Mouse (Mus musculus) cerebellum, adult 8-10 months (tissue): ENCODE results near the gene C1galt1c1.

ENCODE experiments used
- DNase-seq: peaks from one replicate; pipeline ENCODE4 v3.0.0; 2022

C1galt1c1 gene

DNA sequence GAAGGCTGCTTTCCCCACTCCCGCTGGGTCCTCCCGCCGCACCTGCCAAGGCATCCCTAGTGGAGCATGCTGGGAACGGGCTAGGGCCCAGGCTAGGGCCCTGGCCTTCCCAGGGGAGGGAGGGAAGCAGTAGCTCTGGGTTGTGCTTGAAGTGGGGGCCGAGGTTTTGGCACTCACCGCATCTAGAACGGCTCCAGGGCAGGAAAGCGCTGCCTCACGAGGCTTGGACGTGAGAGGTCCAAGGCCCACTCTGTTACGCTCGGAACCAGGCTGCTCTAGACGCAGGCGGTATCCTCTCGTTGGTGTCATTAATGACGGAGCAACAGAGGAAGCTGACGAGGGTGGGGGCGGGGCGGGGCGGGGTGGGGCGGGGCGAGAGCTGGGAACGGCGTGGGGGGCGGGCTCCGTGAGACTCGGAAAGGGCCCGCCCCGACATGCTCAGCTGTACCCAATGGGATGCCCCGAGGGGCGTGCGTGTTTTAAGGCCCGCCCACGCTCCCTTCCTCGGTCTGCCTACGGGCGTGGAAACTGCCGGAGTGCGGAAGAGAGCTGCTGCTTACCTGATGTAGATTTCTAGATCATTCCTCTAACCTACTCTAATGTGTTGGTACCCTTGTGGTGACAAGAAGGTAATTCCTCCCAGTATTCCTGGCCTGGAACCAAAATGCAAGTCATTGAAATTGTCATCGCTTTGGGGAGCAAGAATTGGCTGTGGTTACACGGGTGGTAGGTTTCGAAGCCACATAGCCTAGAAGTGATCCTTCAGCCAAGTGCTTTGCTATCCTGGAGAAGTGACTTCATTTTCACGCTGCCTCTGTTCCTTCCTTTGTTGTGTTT is at the start of gene C1galt1c1:
Gene C1galt1c1, minus strand, starts transcription at position 287 of the 837 bp plus-strand sequence.
- DNase-seq, result peak; percentile 85

DNA sequence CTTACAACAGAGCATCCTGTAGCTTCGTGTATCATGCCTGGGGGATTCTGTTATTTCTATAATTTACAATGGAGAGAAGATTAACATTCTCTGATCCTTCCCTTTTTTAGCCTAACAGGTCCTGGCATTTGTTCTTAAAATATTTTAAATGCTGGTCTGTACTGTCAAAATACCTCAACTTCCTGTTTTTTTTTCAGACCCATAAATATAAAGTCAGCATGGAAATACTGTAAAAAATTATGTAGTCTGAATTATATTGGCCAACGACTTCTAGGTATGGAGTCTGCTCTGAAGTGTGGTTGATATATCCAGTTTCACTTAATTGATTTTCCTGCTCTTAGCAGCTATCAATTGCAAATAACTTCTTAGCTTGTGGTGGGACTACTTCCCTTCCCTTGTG is 47.1 kb upstream of the C1galt1c1 start:
- no peak for DNase-seq

DNA sequence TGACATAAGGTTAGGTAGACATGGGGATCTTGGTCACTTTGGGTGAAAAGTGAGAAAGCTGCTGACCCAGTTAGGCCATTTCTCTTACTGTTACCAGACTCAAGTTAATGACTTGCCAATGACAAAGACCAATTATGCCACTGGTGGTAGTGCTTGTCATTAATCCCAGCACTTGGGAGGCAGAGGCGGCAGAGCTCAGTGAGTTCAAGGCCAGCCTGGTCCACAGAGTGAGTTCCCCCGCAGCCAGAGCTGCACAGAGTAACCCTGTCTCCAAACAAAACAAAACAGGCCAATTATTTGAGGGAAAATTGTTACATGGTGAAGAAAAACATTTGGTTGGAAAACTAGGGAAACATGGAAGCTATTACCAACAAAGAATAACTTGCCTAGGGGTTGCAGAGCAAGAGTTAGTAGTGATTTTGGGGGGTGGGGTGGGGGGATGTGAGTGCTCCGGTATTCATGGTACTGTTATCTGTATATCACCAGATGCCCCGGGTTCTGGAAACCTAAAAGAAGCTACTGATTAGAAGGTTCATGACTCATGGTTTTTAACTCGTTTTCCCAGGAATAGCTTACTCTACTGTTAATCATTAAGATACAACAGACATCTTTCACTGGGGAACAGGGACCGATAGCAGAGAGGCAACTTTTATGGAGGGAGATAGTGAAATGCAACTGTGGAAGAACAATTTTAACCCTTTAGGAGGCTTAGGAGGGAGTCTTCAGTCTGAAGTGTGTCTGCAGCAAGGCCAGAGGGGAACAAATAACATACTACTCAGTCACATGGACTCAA is 34.4 kb upstream of the C1galt1c1 start:
- no peak for DNase-seq

DNA sequence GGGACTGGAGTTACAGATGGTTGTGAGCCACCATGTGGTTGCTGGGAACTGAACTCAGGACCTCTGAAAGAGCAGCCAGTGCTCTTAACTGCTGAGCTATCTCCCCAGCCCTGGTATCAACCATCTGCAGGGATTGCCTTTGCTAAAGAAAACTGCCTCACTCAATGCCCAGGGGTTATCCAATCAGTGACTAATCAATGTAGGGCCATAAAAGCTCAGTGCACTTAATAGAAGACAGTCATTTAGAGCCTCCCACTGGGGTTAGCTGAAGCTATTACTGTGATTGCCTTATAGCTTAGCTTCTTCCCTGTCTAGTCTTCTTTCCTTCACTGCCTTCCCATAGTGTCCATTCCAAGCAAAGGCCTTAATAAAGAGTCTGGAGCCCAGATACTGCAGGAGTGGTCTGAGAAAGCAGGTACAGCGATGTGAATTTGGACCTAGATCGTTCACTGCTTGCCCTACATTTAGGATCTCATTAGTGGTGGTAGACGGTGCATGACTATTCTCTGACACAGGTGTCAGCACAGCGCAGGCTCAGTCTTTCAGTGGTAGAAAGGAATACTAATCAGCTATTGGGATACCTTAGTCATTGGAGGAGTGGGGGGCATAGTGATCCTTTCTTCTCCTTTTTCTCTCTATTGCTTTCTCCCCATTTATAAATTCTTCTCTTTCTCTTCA is 21.5 kb upstream of the C1galt1c1 start:
- DNase-seq, result no peak

DNA sequence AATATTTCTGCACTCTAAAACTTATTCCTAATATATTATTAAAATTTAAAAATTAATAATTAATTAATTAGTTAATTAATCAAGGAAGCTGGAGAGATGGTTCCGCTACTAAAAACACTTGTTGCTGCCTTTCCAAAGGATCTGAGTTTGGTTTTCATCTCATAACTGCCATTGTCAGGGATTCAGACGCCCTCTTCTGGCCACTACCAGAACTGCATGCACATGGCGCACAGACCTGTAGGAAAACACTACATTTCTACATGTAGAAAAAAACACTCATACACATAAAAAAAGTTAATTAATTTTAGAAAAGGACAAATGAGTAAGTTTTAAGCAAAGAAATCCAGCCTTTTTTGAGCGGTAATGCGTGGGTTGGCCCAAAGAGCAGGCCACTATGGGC is 19.8 kb upstream of the C1galt1c1 start:
- DNase-seq, result no peak

DNA sequence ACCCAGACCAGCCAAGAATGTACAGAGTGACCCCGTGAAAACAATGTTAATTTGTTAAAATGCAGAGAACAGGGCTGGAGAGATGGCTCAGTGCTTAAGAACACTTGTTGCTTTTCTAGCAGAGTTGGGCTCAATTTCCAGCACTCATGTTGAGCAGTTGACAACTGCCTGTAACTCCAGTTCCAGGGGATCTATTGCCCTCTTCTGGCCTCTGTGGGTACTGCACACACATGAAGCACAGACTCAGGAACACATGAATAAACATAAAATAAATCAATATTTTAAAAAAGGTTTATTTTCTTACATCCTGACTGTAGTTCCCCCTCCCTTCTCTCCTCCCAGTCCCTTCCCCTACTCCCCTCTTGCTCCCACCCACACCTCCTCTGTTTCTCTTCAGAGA is 18.3 kb upstream of the C1galt1c1 start:
- DNase-seq, result no peak

DNA sequence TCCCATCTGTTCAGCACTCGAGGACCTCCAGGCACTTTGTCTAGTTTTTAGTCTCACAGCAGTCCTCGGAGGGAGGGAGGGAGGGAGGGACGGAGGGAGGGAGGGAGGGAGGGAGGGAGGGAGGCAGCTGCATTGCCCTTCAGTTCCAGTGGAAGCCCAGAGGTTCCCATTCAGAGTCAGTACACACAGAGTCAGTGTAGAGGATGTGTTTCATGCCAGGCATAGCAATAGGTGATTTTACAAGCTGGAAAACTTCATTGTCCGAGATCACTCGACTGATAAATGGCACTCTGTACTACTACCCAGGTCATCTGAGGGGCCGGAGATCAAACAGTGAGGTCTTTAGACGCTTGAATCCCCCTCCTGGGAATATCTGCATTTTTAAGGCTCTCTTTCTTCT is 16.3 kb upstream of the C1galt1c1 start:
- no peak for DNase-seq

DNA sequence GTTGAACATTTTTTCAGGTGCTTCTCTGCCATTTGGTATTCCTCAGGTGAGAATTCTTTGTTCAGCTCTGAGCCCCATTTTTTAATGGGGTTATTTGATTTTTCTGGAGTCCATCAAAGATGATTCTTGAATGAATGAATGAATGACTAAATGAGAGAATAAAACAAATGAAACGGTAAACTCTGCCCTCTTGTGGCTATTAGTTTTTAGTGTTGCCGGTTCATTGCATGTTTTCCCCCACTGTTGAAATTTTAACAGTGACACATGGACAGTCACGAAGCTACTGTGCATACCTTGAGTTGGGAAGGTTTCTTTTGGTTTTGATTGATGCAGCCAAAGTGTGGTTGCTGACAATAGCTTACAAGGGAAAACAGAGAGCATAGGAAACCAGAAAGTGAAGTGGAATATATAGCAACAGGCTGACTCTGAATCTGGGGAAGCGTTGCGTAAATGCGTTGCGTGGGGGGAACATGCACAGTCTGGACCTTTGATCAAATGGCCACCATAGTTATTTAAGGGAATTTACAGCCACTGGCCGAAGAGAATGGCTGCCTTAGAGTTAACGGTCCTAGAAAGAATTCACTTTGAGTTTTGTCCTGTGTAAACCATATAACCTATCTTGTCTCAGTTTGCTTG is 15.6 kb upstream of the C1galt1c1 start:
- DNase-seq, result no peak

DNA sequence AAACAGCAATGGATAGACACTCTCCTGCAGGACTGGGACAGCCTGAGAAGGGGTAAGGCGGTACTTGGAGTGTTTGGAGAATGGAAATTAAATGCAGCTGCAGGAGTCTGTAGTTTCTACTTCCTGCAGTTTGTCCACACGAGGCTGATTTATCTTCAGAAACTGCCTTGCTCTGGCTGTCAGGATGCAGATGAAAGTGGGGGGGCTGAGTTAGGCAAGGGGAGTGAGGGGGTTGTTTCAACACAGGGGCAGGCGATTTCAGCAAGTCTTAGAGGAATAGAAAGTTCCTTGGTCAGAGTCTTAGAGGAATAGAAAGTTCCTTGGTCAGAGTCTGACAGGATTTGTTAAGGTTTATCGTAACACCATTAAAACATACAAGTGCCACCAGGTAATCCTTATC is 7.3 kb upstream of the C1galt1c1 start:
- no peak for DNase-seq

DNA sequence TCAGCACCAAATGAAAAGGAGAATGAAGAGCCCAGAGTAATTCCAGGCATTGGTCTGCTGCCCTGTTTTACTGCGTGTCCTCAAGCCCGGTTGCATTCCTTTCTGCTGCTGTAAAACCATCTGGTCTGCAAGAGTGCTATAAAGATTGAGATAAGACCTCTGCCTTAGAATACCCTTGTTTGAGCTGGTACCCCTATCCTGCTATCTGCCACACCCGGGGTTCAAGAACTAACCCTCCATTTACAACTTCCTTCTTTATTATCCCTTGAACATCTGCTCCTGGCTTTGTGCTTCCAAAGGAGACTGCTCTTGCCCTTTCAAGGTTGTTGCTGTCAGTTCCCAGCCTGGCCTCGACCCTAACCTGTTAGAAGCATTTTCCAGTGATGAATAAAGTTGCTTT is 6.5 kb upstream of the C1galt1c1 start:
- no peak for DNase-seq

DNA sequence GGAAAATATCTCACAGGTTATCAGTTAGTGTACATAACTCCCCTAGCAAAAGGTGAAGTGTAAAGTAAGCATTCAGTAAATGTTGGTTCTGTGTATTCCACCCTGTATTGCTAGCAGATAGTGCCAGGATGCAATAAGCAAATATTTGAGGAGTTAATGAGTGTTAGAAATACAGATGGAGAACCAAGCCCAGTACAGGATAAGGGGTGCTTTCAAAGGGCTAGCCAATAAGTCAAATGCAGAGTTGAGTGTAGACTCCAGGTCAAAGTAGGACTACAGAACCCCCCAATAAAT is 698 bp upstream of the C1galt1c1 start:
- DNase-seq, result no peak

DNA sequence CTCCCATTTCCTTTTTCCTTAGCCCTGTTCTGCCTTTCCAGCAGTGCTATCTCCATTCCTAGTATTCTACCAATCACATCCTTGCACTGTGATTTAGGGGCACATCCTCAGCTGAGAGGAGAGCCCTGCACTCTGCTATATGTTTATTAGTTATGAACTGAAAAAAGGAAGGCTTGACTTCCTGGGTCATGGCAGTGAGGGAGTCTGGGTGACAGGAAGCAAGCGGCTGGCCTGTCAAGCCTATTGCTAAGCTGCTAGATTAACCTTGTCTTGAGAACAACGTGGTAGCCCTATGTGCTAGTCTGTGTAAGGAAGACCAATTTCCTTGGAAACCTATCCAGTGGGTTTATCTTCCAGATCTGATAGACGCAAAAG is 33.9 kb downstream of the C1galt1c1 start:
- DNase-seq, result no peak

DNA sequence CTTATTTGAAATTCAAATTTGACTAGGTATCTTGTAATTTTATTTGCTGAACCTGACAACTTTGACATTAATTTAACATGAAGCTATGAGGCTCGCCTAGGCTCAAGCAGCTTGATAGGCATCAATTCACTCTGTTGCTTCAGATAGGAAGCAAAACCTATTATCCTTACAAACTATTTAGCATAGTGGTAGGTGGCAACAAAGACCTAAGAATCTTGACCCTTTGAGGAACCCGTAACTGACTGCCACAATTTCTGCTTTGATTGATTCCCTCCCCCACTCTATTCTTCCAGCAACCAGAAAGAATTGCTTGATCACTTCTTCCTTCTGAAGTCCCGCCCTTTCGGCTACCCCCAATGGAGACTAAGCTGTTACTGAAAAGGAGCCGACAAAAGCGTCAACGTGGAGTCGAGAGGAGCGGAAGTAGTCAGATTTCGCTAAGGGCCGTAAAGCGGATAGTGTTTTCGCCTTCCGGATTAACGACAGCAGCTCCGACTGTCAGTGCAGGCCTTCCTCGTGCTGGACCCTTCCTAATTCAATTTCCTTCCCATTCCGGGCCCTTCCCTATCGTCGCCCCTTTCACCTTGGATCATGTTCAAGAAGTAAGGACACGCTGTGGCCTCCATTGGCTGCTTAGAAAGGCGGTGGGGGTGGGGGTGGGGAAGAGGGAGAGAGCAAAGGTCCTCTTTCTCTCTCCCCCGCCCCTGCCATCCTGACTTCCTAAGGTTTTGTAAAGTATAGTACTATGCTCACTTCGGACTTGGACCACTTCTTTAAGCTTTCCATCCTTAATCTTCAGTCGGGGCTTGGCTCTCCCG is 34.5 kb downstream of the C1galt1c1 start, which contains the start of gene Mcts1:
Gene Mcts1, plus strand, starts transcription at position 402 of the 818 bp plus-strand sequence.
- peak; percentile 68 for DNase-seq

DNA sequence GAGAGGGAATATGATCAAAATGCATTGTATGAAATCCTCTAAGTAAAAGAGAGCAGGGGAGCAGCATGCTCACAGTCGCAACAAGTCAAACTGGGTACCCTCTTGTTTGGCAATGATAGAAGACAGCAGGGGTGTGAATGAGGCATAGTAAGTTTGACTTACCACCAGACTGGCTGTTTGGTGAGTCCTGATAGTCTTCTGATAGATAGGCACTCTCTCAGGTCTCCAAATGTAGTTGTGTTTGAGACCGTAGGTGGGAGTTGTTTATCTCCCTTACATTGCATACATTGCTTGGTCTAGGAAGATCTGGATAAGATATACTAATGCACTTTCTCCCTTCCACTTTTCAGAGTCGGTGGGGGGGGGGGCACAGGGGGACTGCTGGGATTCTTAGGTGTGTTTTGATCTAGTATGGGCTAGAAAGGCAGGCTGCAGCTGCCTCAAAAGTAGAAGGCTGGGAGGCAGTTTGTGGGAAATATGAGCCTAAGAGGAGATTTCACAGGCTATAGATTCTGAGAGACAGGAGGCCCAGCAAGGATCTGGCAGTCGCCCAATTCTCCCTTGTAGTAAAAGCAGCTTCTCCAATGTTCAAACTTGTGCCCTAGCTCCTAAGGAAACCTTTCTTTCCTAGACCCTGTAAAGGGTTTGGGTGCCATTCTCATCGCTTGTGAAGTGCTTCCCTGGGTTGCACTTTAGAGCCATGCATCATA is 41.6 kb downstream of the C1galt1c1 start:
- no peak for DNase-seq

DNA sequence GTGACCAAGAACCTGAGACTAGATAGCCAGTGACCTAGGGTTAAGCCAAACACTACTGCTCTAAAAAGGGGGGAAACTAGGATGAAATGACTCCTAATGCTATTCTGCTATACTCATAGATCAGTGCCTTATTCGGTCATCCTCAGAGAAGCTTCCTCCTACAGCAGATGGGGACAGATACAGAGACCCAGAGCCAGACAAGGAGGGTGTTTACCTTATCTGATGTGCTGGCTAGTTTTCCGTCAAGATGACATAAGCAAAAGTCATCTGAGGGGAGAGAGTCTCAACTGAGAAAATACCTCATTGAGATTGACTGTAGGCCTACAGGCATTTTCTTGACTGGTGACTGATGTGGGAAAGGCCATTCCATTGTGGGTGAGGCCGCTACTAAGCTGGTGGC is 43.1 kb downstream of the C1galt1c1 start:
- DNase-seq, result no peak

DNA sequence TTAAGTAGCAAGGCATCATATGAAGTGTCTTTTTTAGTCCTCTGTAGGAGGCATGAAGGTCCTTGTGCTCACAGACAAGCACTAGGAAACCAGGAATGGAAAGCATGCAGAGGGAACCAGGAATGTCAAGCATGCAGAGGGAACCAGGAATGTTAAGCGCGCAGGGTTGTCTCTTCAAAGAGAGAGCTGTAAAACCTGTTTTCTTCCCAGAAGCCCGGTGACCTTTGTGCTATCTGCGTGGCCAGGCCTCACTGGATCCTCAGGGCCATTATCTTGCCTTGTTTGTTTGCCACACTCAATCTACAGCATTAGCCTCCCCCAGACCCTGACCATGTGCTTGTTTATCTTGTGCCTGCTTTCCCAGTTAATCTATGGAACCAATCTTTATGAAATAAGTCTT is 45.1 kb downstream of the C1galt1c1 start:
- no peak for DNase-seq

DNA sequence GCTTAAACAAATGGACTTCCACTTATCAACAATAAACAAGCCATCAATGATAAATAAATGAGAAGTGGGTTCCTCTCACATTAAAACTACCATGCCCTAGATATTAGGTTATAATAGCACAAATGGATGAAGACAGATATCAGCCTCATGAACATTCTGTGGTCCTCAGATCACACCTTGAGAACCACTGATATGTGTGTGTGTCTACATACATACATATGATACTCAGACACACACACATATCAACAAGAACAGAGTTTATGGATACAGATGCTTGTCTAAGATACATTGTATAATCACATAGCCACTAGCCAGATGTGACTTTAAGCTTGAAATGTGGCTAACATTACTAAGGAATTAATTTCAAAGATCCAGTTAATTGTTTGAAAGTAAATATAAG is 51.6 kb downstream of the C1galt1c1 start:
- no peak for DNase-seq

DNA sequence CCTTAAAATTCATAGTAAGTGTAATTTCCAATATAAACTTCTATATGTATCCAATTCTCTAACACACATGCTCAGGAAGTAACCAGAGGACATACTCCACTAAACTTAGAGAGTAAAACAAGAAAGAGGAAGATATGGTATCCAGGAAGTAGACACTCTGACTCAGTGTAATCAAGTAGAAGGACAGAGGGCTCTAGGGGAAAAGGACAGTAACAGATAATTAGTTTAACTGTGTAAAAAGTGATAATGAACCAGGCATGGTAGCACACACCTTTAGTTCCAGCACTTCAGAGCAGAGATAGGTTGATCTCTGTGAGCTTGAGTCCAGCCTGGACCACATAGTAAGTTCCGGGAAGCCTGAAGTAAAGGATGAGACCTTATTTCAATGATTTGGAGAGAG is 53.7 kb downstream of the C1galt1c1 start:
- no peak for DNase-seq
